Mouse (Mus musculus): ENCODE measurements around the gene Smurf1.

Gene Smurf1

DNA sequence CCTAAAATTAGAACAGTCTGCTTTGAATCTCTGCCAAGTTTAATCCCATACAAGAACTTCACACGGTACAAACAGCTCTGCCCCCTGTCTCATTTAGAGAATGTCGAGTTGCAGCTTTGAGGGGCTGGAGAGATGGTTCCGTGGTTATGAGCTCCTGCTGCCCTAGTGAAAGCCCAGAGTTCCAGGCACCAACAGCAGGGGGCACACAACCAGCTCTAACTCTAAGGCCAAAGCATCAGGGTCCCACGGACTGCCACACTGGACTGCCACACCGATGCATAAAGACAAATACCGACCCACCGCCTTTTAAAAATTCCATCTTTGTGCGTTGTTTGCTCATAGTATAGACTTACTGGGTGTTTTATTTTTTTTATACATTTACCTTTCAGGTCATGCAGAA, 98.7 kb downstream of the Smurf1 start:
- no peak for DNase-seq

DNA sequence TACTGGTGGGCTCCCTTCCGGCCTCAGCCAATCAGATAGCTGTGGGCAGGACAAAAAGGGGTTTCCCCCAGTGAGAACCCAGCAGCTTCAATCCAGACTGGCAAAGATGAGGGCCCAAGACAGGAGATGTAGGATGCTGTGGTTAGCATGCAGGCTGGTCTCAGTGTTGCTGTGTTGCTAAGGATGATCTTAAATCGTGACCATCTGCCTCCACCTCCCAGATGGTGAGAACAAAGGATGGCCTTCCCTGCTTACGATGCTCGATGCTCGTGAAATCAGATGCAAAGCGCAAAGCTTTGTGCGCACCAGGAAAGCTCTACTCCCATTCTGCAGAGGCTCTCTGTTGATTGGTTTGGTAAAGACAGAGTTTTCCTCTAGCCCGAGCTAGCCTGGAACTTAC, 104.7 kb downstream of the Smurf1 start:
- no peak for DNase-seq

DNA sequence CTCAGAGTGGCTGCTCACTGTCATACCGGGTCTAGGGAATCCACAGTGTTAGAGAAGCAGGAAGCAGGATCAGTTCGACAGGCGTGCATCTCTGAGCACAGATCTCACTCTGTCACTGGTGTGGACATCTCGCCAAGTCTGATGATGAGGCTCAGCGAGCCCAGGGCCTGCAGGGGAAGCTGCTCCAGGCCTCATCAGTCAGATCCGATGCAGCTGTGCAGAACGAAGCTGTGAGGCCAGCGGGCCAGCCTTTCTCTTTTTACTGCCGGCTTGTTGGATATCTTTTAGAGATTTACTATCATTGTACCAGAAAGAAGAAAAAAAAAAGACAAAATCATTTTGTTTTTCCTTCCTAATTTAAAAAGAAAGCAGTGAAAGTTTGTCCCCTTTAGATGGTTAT, 106.4 kb downstream of the Smurf1 start:
- no peak for DNase-seq

DNA sequence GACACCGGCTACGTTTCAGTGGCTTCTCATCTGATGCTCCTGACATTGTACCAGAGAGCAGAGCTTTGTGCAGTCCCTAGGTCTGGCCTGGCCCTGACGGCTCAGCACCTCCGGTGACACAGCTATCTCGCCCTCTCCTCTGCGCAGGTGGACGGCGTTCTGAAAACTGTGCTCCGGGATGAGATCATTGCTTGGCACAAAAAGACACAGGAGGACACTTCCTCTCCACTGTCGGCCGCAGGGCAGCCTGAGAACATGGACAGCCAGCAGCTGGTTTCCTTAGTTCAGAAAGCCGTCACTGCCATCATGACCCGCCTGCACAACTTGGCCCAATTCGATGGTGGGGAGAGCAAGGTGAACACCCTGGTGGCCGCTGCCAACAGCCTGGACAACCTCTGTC, 107.1 kb downstream of the Smurf1 start:
- DNase-seq, result no peak

DNA sequence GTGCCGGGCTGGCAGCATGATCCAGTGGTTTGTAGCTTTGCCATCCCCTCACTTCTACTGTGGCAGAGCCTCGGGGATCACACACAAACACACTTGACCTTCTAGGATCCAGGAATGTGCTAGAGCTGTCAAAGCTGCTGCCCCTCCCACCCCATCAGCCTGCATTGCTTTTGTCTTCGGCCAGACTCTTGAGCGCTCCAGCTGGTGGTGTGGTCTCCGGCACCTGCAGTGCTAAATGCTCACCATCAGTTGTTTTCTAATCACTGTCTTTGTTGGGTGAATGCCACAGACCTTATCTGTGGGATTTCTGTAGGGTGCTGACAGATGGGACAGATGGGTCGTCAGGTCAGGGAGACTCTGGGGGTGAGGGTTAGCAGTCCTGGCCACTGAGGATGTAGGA, 109.7 kb downstream of the Smurf1 start:
- DNase-seq, result no peak

DNA sequence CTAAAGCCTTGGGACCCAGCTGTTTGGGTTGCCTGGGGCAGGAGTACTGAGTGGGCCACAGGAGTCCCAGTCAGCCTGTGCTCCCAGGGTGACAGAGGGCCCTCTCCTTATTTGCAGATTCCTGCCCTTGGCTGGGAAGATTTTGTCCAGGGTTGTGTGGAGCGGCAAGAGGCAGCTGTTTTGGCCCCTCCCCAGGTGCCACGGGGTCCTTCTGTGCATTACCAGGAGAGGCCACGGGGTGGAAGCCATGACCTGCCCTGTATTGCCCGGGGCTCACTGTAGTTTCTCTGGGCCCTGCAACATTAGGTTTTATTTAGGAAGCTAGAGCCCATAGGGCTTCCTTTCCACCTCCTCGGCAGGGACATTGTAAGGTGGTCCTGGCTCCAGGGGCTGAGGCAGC, 111.7 kb downstream of the Smurf1 start:
- no peak for DNase-seq

DNA sequence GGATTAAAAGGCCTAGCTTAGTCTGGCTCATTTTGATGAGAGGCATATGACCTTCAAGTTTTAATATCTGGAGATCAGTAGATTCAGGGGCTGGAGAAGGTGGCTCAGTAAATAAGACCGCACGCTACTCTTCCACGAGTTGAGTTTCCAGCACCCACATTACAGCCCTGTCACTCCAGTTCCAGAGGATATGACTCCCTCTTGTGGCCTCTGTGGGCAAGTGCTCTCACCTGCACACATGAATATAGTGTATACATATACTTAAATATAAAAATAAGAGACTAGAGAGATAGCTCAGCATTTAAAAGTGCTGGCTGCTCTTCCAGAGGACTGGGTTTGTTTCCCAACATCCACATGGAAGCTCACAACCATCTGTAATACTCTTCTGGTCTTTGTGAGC, 113.8 kb downstream of the Smurf1 start:
- no peak for DNase-seq

DNA sequence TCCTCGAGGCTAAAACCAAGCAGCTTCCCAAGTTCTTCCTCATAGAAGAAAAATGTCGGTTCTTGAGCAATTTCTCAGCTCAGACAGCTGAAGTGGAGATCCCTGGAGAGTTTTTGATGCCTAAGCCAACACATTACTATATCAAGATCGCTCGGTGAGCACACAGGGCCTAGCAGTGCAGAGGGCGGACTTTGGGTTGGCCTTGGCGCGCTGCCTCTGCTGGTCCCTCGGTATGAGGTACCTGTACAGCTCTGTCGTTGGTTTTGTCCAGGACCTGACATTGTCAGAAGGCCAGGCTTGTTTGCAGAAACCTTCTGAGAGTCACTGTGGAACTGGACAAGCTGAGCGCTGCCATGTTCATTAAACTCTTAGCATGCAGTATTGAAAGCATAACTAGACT, 115.7 kb downstream of the Smurf1 start:
- no peak for DNase-seq

DNA sequence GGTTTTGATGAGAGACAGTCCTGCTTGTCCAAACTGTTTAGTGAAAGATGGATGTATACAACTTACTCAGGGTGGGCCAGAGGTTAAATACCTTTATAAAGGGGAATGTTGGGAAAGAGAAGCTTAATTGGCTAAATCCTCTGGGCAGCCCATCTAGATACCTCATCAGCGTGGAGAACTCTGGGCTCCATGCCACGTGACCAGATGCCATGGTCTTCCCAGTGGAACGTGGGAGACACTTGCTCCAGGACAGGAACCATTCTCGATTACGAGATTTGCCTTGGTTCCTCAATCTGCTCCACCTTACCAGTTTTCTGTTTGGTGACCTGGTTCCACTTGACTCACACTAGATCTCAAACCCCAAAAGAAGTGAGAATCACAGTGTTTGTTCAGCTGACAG, 116.9 kb downstream of the Smurf1 start:
- peak in 1 of 2 experiments; percentile 46 for DNase-seq

DNA sequence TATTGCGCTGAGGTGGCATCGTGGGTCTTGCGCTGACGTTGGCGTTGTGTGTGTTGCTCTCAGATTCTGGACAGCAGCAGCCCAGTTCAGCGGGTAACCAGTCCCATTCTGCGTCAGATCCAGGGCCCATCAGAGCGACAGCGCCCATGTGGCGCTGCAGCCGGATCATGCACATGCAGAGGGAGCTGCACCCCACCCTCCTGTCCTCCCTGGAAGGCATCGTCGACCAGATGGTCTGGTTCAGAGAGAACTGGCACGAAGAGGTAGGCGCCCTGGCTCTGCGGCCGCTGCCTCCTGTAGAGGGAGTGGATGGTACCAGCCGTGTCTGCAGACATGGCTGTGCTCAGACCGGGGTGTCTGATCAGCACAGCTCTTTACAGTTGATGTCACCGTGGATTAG, 120.3 kb downstream of the Smurf1 start:
- peak; percentile 83 to 90 for DNase-seq

DNA sequence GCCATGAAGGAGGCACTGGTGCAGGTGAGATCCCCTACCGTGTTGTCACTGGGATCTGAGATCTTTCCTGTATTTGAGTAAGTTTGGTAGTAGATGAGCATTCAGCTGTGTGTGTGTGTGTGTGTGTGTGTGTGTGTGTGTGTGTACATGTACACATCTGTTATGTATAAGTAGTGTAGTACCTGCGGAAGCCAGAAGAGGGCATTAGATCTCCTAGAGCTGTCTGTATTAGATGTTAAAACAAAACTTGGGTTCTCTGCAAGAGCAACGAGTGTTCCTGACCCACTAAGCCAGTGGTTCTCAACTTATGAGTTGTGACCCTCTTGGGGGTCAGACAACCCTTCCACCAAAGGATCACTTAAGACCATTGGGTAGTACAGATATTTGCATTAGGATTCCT, 129.5 kb downstream of the Smurf1 start:
- peak; percentile 25 to 44 for DNase-seq

DNA sequence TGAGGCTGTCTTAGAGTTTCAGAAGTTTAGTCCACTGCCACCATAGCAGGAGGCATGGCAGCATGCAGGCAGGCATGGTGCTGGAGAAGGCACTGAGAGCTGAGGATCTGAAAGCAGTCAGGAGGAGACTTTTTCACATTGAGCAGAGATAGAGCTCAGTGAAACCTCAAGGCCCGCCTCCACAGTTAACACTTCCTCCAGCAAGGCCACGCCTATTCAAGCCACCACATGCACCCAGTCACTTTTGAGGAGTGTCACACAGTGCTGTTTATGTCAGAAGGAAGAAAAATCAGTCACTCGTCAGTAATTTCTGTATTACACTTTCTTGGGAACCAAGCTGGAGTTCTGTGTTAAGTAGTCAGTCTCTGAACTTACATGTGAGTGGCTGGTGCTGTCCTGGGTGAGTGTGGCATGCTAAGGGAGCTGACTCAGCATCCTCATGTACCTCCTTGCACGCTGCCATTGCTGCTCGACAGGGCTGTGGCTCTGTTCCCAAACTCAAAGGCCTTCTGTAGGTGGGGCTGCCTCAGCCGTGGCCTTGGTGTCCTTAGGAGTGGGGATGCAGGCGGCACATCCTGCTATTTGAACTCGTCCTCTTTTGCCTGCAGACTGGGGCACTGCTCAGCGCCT, 133.7 kb downstream of the Smurf1 start:
- no peak for DNase-seq

DNA sequence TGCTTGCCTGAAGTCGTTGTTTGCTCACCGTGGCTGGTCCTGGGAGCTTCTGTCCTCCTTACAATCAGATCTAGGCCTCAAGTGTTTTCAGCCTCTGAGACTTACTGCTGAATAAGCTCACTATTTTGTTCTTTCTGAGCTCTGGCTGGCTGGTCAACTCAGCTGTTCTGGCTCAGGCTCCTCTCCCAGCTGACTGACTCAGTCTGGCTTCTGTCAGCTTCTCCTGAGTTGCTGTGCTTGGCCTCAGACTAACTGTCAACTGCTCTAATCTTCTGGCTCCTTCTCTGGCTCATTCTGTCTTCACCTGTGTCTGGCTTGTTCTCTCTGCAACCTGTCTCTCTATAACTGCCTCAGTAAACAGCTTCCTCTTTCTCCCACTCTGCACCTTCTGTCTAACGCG, 136.0 kb downstream of the Smurf1 start:
- DNase-seq, result no peak

DNA sequence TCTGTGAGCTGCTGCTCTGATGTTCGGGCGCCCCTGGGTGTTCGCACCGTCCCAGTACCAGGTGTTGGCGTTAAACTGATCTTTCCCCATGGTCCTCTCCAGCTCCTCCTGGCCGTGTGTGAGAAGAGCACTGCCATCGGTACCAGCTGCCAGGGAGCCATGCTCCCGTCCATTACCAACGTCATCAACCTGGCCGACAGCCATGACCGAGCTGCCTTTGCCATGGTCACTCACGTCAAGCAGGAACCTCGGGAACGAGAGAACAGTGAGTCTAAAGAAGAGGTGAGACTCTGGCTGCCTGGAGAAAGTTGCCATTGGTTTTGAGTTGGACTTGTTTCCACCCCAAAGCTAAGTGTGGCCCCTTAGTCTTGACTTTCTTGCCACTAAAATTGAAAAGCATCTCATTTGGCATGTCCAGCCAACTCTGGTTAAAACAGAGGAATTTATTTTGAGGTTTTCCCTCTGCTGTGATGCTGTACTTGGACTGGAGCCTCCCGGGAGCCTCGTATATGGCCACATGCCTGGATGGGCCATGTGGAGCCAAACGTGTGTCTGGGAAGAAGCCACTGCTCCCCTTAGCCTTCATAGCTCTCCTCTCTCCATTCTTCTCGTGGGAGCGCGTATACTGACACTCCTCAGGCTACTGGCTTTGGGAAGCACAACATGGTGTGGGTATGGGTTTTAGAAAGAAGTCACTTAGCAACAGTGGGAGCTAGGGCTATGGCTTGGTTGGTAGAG, 137.1 kb downstream of the Smurf1 start:
- DNase-seq, result peak; percentile 76 to 78
